Mouse (Mus musculus) ES-E14 (cell line): ENCODE measurements around the gene Wnt3a.

Experiments used
- CHD2 ChIP-seq: IDR thresholded peaks from 2 replicates; pipeline ENCODE4 v1.6.1; 2014; ENCODE audit warnings: mild to moderate bottlenecking, low read depth, low read length, inconsistent platforms
- HCFC1 ChIP-seq: IDR thresholded peaks from 2 replicates; pipeline ENCODE4 v1.6.1; 2012; ENCODE audit warnings: low read length, inconsistent platforms, borderline replicate concordance; ENCODE audit not compliant: insufficient read depth
- MAFK ChIP-seq: IDR thresholded peaks from 2 replicates; pipeline ENCODE4 v1.6.1; 2014; ENCODE audit warnings: mild to moderate bottlenecking, low read depth, low read length, inconsistent platforms; ENCODE audit not compliant: insufficient read depth
- ZNF384 ChIP-seq: IDR thresholded peaks from 2 replicates; pipeline ENCODE4 v1.6.1; 2012; ENCODE audit warnings: low read depth, low read length, inconsistent platforms

DNA sequence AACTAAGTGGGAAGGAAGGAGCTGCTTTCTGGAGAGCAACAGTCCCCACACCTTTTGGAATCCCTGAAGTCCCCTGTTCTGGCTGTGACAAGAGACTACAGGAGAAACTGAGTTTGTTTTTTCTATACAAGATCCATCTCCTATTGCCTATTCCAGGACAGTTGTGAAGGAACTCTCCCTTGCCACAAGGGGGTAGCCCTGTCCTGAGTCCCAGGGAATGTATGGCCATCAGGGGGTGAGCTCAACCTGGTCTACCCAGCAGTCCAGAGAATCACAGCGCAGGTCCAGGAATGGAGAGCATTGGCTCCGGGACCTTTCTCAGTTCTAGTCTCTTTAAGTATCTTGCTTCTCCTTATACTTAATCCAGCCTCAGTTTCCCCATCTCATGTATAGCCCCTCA is 57.8 kb downstream of the Wnt3a start:
- TF ChIP-seq ZNF384 (no peak), MAFK (no peak), CHD2 (no peak), HCFC1 (no peak)
